9 mouse cellular contexts compared by ENCODE assay signal in the genomic region with DNA sequence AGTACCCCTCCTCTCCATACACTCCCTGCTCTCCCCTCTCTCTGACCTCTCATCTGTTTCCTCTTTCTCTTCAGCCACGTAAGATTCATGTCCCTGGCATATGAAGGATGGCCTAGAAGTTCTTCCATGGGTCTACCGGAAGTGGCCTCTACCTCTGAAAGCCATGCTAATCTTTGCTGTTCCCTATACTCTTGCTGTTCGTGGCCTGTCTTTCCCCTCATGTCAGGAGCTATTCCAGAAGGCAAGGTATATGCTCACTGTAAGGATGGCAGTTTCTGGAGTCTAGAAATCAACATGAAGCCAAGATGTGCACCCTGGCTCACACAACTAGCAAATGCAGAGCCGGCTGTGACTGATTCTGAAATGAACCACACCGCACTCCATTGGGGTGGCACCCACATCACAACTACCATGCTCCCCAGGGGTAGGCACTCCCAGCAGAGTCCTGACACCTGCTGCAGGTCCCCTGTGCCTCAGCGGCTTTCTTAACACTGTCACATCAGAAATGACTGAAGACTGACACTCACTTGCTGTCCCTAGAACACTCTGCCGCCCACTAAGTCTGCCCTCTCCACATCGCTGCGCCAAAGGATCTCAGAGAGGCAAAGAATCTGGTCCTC. TPM values are rescaled to one million over a fixed set of nuclear protein-coding genes. Genes with fewer than 3 reads are reported as not detected.
DNase-seq lines count a peak whose midpoint lies in the region; ATAC-seq and TF ChIP-seq lines count a peak whose summit lies in the region.
"Had no signal": no experiment of that assay in that cellular context is flagged by ENCODE, and none has a peak within 500 bp of the region (broad histone marks: within the 10 kb centered on the region; RNA-seq: fewer than 3 reads in every experiment).

No protein-coding gene starts in this region.

- H3K27ac ChIP-seq in heart, postnatal 0 days (ENCODE audit: low read depth), result peak overlapping the region; percentile 78
- H3K27ac ChIP-seq in hindbrain, embryonic 15.5 days (replicated peaks), result peak overlapping the region; percentile 2; the same call in 1 of the 2 replicates
- no peak overlapping the region for H3K27ac ChIP-seq in midbrain, embryonic 15.5 days

- H3K27me3 ChIP-seq in heart, postnatal 0 days (ENCODE audit: control insufficient read depth, insufficient read depth, low read length), result no peaks in the 10 kb centered on the region
- no peaks in the 10 kb centered on the region for H3K27me3 ChIP-seq in hindbrain, embryonic 15.5 days
- 0 out of 2 replicates have a peak, but pooled peaks cover 3% of the 10 kb centered on the region for H3K27me3 ChIP-seq in midbrain, embryonic 15.5 days (replicated peaks)
- H3K27me3 ChIP-seq: Patski had no signal

- no peak overlapping the region for H3K4me3 ChIP-seq in heart, postnatal 0 days (ENCODE audit: low read depth, low read length)
- H3K4me3 ChIP-seq in hindbrain, embryonic 15.5 days, result no peak overlapping the region
- no peak overlapping the region for H3K4me3 ChIP-seq in midbrain, embryonic 15.5 days

- no peak for DNase-seq in heart, postnatal 0 days (ENCODE audit: low spot score)
- DNase-seq in heart, adult 9 months (ENCODE audit: low spot score in 2 of 2), result no peak
- peak; percentile 45 for DNase-seq in MN1 (ENCODE audit: low spot score)
- no peak for DNase-seq in cerebellum, postnatal 4 days (ENCODE audit: low spot score in 2 of 2)
- no peak for DNase-seq in frontal cortex, adult 2 months (ENCODE audit: extremely low spot score in 1 of 2, low spot score in 1 of 2)
- DNase-seq in left cerebral cortex, postnatal 10 days (ENCODE audit: extremely low spot score in 1 of 2, low spot score in 2 of 2), result no peak

- no peak for TF ChIP-seq EP300 in heart, postnatal 0 days (IDR thresholded peaks at IDR 0.05; ENCODE audit: low read depth)

- no peak overlapping the region for H3K9ac ChIP-seq in heart, postnatal 0 days (replicated peaks; ENCODE audit: low read depth, low read length)
- H3K9ac ChIP-seq in hindbrain, embryonic 15.5 days, result no peak overlapping the region
- no peak overlapping the region for H3K9ac ChIP-seq in midbrain, embryonic 15.5 days

- H3K4me1 ChIP-seq in heart, postnatal 0 days (ENCODE audit: control insufficient read depth, insufficient read depth), result peaks cover 10% of the 10 kb centered on the region
- peaks cover 14% of the 10 kb centered on the region for H3K4me1 ChIP-seq in hindbrain, embryonic 15.5 days (replicated peaks)
- H3K4me1 ChIP-seq in midbrain, embryonic 15.5 days, result peaks cover 9% of the 10 kb centered on the region

- intact Hi-C loops in left cerebral cortex, postnatal 10 days (cut with DNase I), result loop anchor here (5.0 to 10.0 kb wide), 4 partner anchors 43 to 450 kb away; a partner anchor contains a TSS

- no peaks in the 10 kb centered on the region for H3K36me3 ChIP-seq in heart, postnatal 0 days (replicated peaks; ENCODE audit: control insufficient read depth, insufficient read depth, low read length)
- no peaks in the 10 kb centered on the region for H3K36me3 ChIP-seq in hindbrain, embryonic 15.5 days
- H3K36me3 ChIP-seq in midbrain, embryonic 15.5 days (replicated peaks), result no peaks in the 10 kb centered on the region

- TF ChIP-seq CTCF in heart, postnatal 0 days (IDR thresholded peaks at IDR 0.05; ENCODE audit: low read depth), result no peak

- no peak; the same call in 1 of the 2 replicates for ATAC-seq in heart, postnatal 0 days (ENCODE audit: insufficient read depth, low read depth)
- ATAC-seq in hindbrain, embryonic 15.5 days (ENCODE audit: low FRiP score, low read depth), result no peak
- no peak for ATAC-seq in midbrain, embryonic 15.5 days (replicated peaks)
- ATAC-seq: Patski had no signal

- peak overlapping the region; percentile 55 for H3K4me2 ChIP-seq in heart, postnatal 0 days (ENCODE audit: low read depth, low read length)
- peak overlapping the region; percentile 46 for H3K4me2 ChIP-seq in hindbrain, embryonic 15.5 days
- peak overlapping the region; percentile 37 for H3K4me2 ChIP-seq in midbrain, embryonic 15.5 days

- H3K9me3 ChIP-seq in heart, postnatal 0 days (replicated peaks; ENCODE audit: control insufficient read depth, low read length), result no peaks in the 10 kb centered on the region
- H3K9me3 ChIP-seq in hindbrain, embryonic 15.5 days, result no peaks in the 10 kb centered on the region
- no peaks in the 10 kb centered on the region for H3K9me3 ChIP-seq in midbrain, embryonic 15.5 days

- 47% methylated on average over 9 of the region's 9 CpGs for WGBS in heart, postnatal 0 days
- WGBS in hindbrain, embryonic 15.5 days, result 32% methylated on average over 9 of the region's 9 CpGs
- 38% methylated on average over 9 of the region's 9 CpGs for WGBS in midbrain, embryonic 15.5 days

RNA-seq across cellular contexts. Expression of a gene that starts 9.4 kb away (rescaled TPM):
- 77.0 and 77.9 TPM in 2 replicates for total RNA-seq in heart, postnatal 0 days (2014; rRNA removed; ENCODE audit: low replicate concordance)
- polyA plus RNA-seq in heart, postnatal 0 days (2015; fragmentation: Nextera tagmentation; extraction: Ambion mirVana), result 24.0 and 26.2 TPM in 2 replicates
- 32.4 and 40.9 TPM in 2 replicates for polyA plus RNA-seq in hindbrain, embryonic 15.5 days (2015; fragmentation: Nextera tagmentation; extraction: Ambion mirVana)
- 32.2 and 36.1 TPM in 2 replicates for polyA plus RNA-seq in midbrain, embryonic 15.5 days (2015; fragmentation: Nextera tagmentation; extraction: Ambion mirVana)
- 590 and 632 TPM in 2 replicates for polyA plus RNA-seq in frontal cortex, adult 2 months (2012; rRNA removed)
- total RNA-seq in left cerebral cortex, postnatal 10 days (2021), result 100 to 1,000 TPM; 251 to 255 TPM

RNA-seq across cellular contexts. Expression of a gene that starts 39.3 kb away (rescaled TPM):
- total RNA-seq in heart, postnatal 0 days (2014; rRNA removed; ENCODE audit: low replicate concordance), result 3.8 and 6.7 TPM in 2 replicates
- 4.1 and 4.2 TPM in 2 replicates for polyA plus RNA-seq in heart, postnatal 0 days (2015; fragmentation: Nextera tagmentation; extraction: Ambion mirVana)
- polyA plus RNA-seq in hindbrain, embryonic 15.5 days (2015; fragmentation: Nextera tagmentation; extraction: Ambion mirVana), result 2.2 and 2.9 TPM in 2 replicates
- 1.6 TPM in 2 replicates for polyA plus RNA-seq in midbrain, embryonic 15.5 days (2015; fragmentation: Nextera tagmentation; extraction: Ambion mirVana)
- polyA plus RNA-seq in frontal cortex, adult 2 months (2012; rRNA removed), result 1.7 and 1.8 TPM in 2 replicates
- total RNA-seq in left cerebral cortex, postnatal 10 days (2021), result 1 to 10 TPM; 7.8 to 8.6 TPM

RNA-seq across cellular contexts. Expression of a gene that starts 39.5 kb away (rescaled TPM):
- not detected in 2 replicates for total RNA-seq in heart, postnatal 0 days (2014; rRNA removed; ENCODE audit: low replicate concordance)
- 0.89 and 0.93 TPM in 2 replicates for polyA plus RNA-seq in heart, postnatal 0 days (2015; fragmentation: Nextera tagmentation; extraction: Ambion mirVana)
- polyA plus RNA-seq in hindbrain, embryonic 15.5 days (2015; fragmentation: Nextera tagmentation; extraction: Ambion mirVana), result 0.30 and 0.32 TPM in 2 replicates
- 0.20 and 0.31 TPM in 2 replicates for polyA plus RNA-seq in midbrain, embryonic 15.5 days (2015; fragmentation: Nextera tagmentation; extraction: Ambion mirVana)
- polyA plus RNA-seq in frontal cortex, adult 2 months (2012; rRNA removed), result 0.04 and 0.12 TPM in 2 replicates
- not detected for total RNA-seq in left cerebral cortex, postnatal 10 days (2021)

RNA-seq across cellular contexts. Expression of a gene that starts 52.9 kb away (rescaled TPM):
- 18.5 and 48.2 TPM in 2 replicates for total RNA-seq in heart, postnatal 0 days (2014; rRNA removed; ENCODE audit: low replicate concordance)
- polyA plus RNA-seq in heart, postnatal 0 days (2015; fragmentation: Nextera tagmentation; extraction: Ambion mirVana), result 100 and 119 TPM in 2 replicates
- 187 and 224 TPM in 2 replicates for polyA plus RNA-seq in hindbrain, embryonic 15.5 days (2015; fragmentation: Nextera tagmentation; extraction: Ambion mirVana)
- 132 and 158 TPM in 2 replicates for polyA plus RNA-seq in midbrain, embryonic 15.5 days (2015; fragmentation: Nextera tagmentation; extraction: Ambion mirVana)
- 53.6 and 61.5 TPM in 2 replicates for polyA plus RNA-seq in frontal cortex, adult 2 months (2012; rRNA removed)
- 10 to 100 TPM; 24.6 to 26.0 TPM for total RNA-seq in left cerebral cortex, postnatal 10 days (2021)

RNA-seq across cellular contexts. Expression of a gene that starts 58.0 kb away (rescaled TPM):
- 0.27 TPM in 1 of 2 replicates, not detected in the other for total RNA-seq in heart, postnatal 0 days (2014; rRNA removed; ENCODE audit: low replicate concordance)
- not detected in 2 replicates for polyA plus RNA-seq in heart, postnatal 0 days (2015; fragmentation: Nextera tagmentation; extraction: Ambion mirVana)
- 0.87 and 1.2 TPM in 2 replicates for polyA plus RNA-seq in hindbrain, embryonic 15.5 days (2015; fragmentation: Nextera tagmentation; extraction: Ambion mirVana)
- 0.57 and 0.66 TPM in 2 replicates for polyA plus RNA-seq in midbrain, embryonic 15.5 days (2015; fragmentation: Nextera tagmentation; extraction: Ambion mirVana)
- polyA plus RNA-seq in frontal cortex, adult 2 months (2012; rRNA removed), result 36.1 and 39.2 TPM in 2 replicates
- 10 to 100 TPM; 29.6 to 33.0 TPM for total RNA-seq in left cerebral cortex, postnatal 10 days (2021)
- polyA plus RNA-seq: Patski had no signal

Comparison
In these comparisons a context has a peak if more than half of its experiments do, and no peak if none do; other contexts are left out.
1. RNA of a gene that starts 9.4 kb away (polyA plus RNA-seq): 590 to 632 TPM in frontal cortex, adult 2 months; 32.4 to 40.9 TPM in hindbrain, embryonic 15.5 days, 32.2 to 36.1 TPM in midbrain, embryonic 15.5 days and 24.0 to 26.2 TPM in heart, postnatal 0 days; every median in the first group is over 10 times any median in the second.
2. Peak in every context shown above with its lines, with median percentiles within 50 percentile points of each other: H3K4me2 ChIP-seq.